Mouse (Mus musculus) kidney, embryonic 14.5 days (tissue): ENCODE data around the gene Tmub2. TPM values are rescaled to one million over a fixed set of nuclear protein-coding genes. Genes with fewer than 3 reads are reported as not detected.

Source experiments
- ATAC-seq: fragments of 200-750 bp; cut with Nextera tagmentation; 2 replicates; pipeline ENCODE4 v1.8.0; 2017; ENCODE audit warnings: moderate number of reproducible peaks, mild to moderate bottlenecking, moderate TSS enrichment, moderate library complexity; ENCODE audit not compliant: low FRiP score, low TSS enrichment
- H3K27ac ChIP-seq: fragments of 300-500 bp; sonication (generic); 2 replicates; pipeline ENCODE4 v1.5.1; 2014; ENCODE audit warnings: low read depth, mild to moderate bottlenecking, low read length, moderate library complexity, mixed read lengths
- H3K27me3 ChIP-seq: fragments of 300-500 bp; sonication (generic); 2 replicates; pipeline ENCODE4 v1.6.1; 2014; ENCODE audit warnings: mild to moderate bottlenecking, low read length; ENCODE audit not compliant: control insufficient read depth, insufficient read depth
- H3K36me3 ChIP-seq: fragments of 300-500 bp; sonication (generic); 2 replicates; pipeline ENCODE4 v1.6.1; 2014; ENCODE audit warnings: low read length, mixed read lengths; ENCODE audit not compliant: control insufficient read depth, insufficient read depth
- H3K4me1 ChIP-seq: fragments of 300-500 bp; sonication (generic); 2 replicates; pipeline ENCODE4 v1.6.1; 2014; ENCODE audit warnings: low read length, mixed read lengths; ENCODE audit not compliant: control insufficient read depth, insufficient read depth
- H3K4me2 ChIP-seq: fragments of 300-500 bp; sonication (generic); replicated peaks from 2 replicates; pipeline ENCODE4 v1.6.1; 2014; ENCODE audit warnings: low read depth, mild to moderate bottlenecking, low read length
- H3K4me3 ChIP-seq: fragments of 300-500 bp; sonication (generic); 2 replicates; pipeline ENCODE4 v1.5.1; 2014; ENCODE audit warnings: mild to moderate bottlenecking, low read length
- H3K9ac ChIP-seq: fragments of 300-500 bp; sonication (generic); 2 replicates; pipeline ENCODE4 v1.6.1; 2014; ENCODE audit warnings: low read depth, mild to moderate bottlenecking, low read length, moderate library complexity
- H3K9me3 ChIP-seq: fragments of 300-500 bp; sonication (generic); 2 replicates; pipeline ENCODE4 v1.6.1; 2016; ENCODE audit warnings: low read length; ENCODE audit not compliant: control insufficient read depth
- WGBS: fragments of 180-500 bp; shearing (Covaris S2); extraction: QIAGEN DNeasy Blood & Tissue Kit; methylation state at CpG from one replicate; pipeline ENCODE4 v1.1.7; 2014; 5-methylcytosine and 5-hydroxymethylcytosine counted together
- polyA plus RNA-seq: library from polyadenylated mRNA; unstranded; fragments of >200 nt; fragmentation: Nextera tagmentation; extraction: Ambion mirVana; gene quantifications from 2 replicates; pipeline ENCODE4 v1.2.1, GENCODE M21; 2014

Gene Tmub2
- polyA plus RNA-seq, 1 experiment from 2014 or later, result 54.2 TPM

- H3K36me3 ChIP-seq, result peaks cover 53% of the 10 kb centered on the region
- H3K4me2 ChIP-seq, result no peak overlapping the region
- H3K4me1 ChIP-seq, result peaks cover 19% of the 10 kb centered on the region
- no peak overlapping the region for H3K9ac ChIP-seq
- 83% methylated on average over 9 of the region's 9 CpGs for WGBS
- ATAC-seq, result no peak
- no peaks in the 10 kb centered on the region for H3K27me3 ChIP-seq
- H3K27ac ChIP-seq, result no peak overlapping the region
- no peaks in the 10 kb centered on the region for H3K9me3 ChIP-seq
- H3K4me3 ChIP-seq, result no peak overlapping the region
Observed at GRCm38 (mm10) chr11:102308104-102308503, 23.4 kb downstream of the Tmub2 start.

- peak overlapping the region; percentile 47 for H3K9ac ChIP-seq
Observed at GRCm38 (mm10) chr11:102308979-102309378, 24.2 kb downstream of the Tmub2 start.

GRCm38 (mm10) chr11:102309821-102310617 lies 25.3 kb downstream of the Tmub2 start:
- no peak overlapping the region; the same call in 1 of the 2 replicates for H3K9ac ChIP-seq
- H3K27ac ChIP-seq, result no peak overlapping the region; the same call in 1 of the 2 replicates
- WGBS, result 88% methylated on average over 22 of the region's 22 CpGs
- peak overlapping the region; percentile 63; the same call in 1 of the 2 replicates for H3K4me2 ChIP-seq
- H3K4me3 ChIP-seq, result peak overlapping the region; percentile 34
- ATAC-seq, result no peak
- H3K9me3 ChIP-seq, result no peaks in the 10 kb centered on the region
- peaks cover 72% of the 10 kb centered on the region for H3K36me3 ChIP-seq
- peaks cover 19% of the 10 kb centered on the region for H3K4me1 ChIP-seq
- no peaks in the 10 kb centered on the region for H3K27me3 ChIP-seq

More at GRCm38 (mm10) chr11:102308979-102309378, 24.2 kb downstream of the Tmub2 start:
- peak overlapping the region; percentile 64 for H3K27ac ChIP-seq
- peaks cover 19% of the 10 kb centered on the region for H3K4me1 ChIP-seq
- H3K4me3 ChIP-seq, result peak overlapping the region; percentile 34
- no peaks in the 10 kb centered on the region for H3K9me3 ChIP-seq
- peak overlapping the region; percentile 63 for H3K4me2 ChIP-seq
- peaks cover 62% of the 10 kb centered on the region for H3K36me3 ChIP-seq
- no peaks in the 10 kb centered on the region for H3K27me3 ChIP-seq
- under 1% methylated on average over 27 of the region's 27 CpGs for WGBS
- peak; percentile 95 for ATAC-seq

GRCm38 (mm10) chr11:102310768-102311695 lies 26.3 kb downstream of the Tmub2 start:
- no peak for ATAC-seq
- Histone ChIP-seq H3K4me2 (no peak overlapping the region), H3K27me3 (no peaks in the 10 kb centered on the region), H3K36me3 (peaks cover 78% of the 10 kb centered on the region), H3K4me3 (no peak overlapping the region), H3K9ac (peak overlapping the region; percentile 7; the same call in 1 of the 2 replicates), H3K27ac (no peak overlapping the region), H3K4me1 (peaks cover 26% of the 10 kb centered on the region), H3K9me3 (no peaks in the 10 kb centered on the region)
- WGBS, result 37% methylated on average over 35 of the region's 38 CpGs

- 85% methylated on average over 4 of the region's 4 CpGs for WGBS
- Histone ChIP-seq H3K27ac (no peak overlapping the region), H3K4me1 (peaks cover 28% of the 10 kb centered on the region), H3K27me3 (no peaks in the 10 kb centered on the region), H3K9me3 (no peaks in the 10 kb centered on the region), H3K9ac (no peak overlapping the region), H3K4me3 (no peak overlapping the region), H3K4me2 (no peak overlapping the region), H3K36me3 (peaks cover 70% of the 10 kb centered on the region)
- no peak for ATAC-seq
Observed at GRCm38 (mm10) chr11:102311966-102312365, 27.2 kb downstream of the Tmub2 start.

- Histone ChIP-seq H3K36me3 (peaks cover 63% of the 10 kb centered on the region), H3K4me2 (no peak overlapping the region), H3K4me3 (no peak overlapping the region), H3K27me3 (no peaks in the 10 kb centered on the region), H3K27ac (no peak overlapping the region), H3K9me3 (no peaks in the 10 kb centered on the region), H3K4me1 (peaks cover 28% of the 10 kb centered on the region), H3K9ac (no peak overlapping the region)
- no peak for ATAC-seq
- 76% methylated on average over 6 of the region's 6 CpGs for WGBS
Observed at GRCm38 (mm10) chr11:102312586-102312985, 27.9 kb downstream of the Tmub2 start.

- H3K36me3 ChIP-seq, result peaks cover 56% of the 10 kb centered on the region
- WGBS, result 90% methylated on average over 12 of the region's 12 CpGs
- no peaks in the 10 kb centered on the region for H3K9me3 ChIP-seq
- H3K4me2 ChIP-seq, result no peak overlapping the region
- no peak overlapping the region for H3K27ac ChIP-seq
- H3K4me1 ChIP-seq, result peaks cover 26% of the 10 kb centered on the region
- H3K27me3 ChIP-seq, result no peaks in the 10 kb centered on the region
- no peak for ATAC-seq
- no peak overlapping the region for H3K9ac ChIP-seq
- H3K4me3 ChIP-seq, result no peak overlapping the region
Observed at GRCm38 (mm10) chr11:102314321-102314720, 29.6 kb downstream of the Tmub2 start.

- peak overlapping the region; percentile 91 for H3K4me2 ChIP-seq
- 15% methylated on average over 14 of the region's 14 CpGs for WGBS
- peaks cover 12% of the 10 kb centered on the region for H3K4me1 ChIP-seq
- peak overlapping the region; percentile 100 for H3K4me3 ChIP-seq
- H3K27ac ChIP-seq, result peak overlapping the region; percentile 99; the same call in 1 of the 2 replicates
- H3K9me3 ChIP-seq, result no peaks in the 10 kb centered on the region
- H3K36me3 ChIP-seq, result peaks cover 45% of the 10 kb centered on the region
- H3K27me3 ChIP-seq, result no peaks in the 10 kb centered on the region
- ATAC-seq, result 0 out of 2 replicates have a peak, but pooled peaks have one; percentile 1
- peak overlapping the region; percentile 100 for H3K9ac ChIP-seq
Observed at GRCm38 (mm10) chr11:102315690-102316571, 31.2 kb downstream of the Tmub2 start.
